Mouse (Mus musculus) midbrain, postnatal 0 days (tissue): ENCODE results near the gene Uap1. TPM values are rescaled to one million over a fixed set of nuclear protein-coding genes. Genes with fewer than 3 reads are reported as not detected.

Experiments
- ATAC-seq: fragments of 200-750 bp; cut with Nextera tagmentation; 2 replicates; pipeline ENCODE4 v1.8.0; 2017; ENCODE audit warnings: moderate number of reproducible peaks, mild to moderate bottlenecking, moderate TSS enrichment, moderate library complexity; ENCODE audit not compliant: low FRiP score
- DNase-seq: peaks from one replicate; pipeline ENCODE4 v3.0.0-alpha.2; 2015; ENCODE audit warnings: low spot score
- H3K27ac ChIP-seq: fragments of 300-500 bp; sonication (generic); 2 replicates; pipeline ENCODE4 v1.5.1; 2014; ENCODE audit warnings: low read depth, mild to moderate bottlenecking, low read length, mixed read lengths
- H3K27me3 ChIP-seq: fragments of 300-500 bp; sonication (generic); 2 replicates; pipeline ENCODE4 v1.6.1; 2014; ENCODE audit warnings: low read length, control low read depth, mixed read lengths; ENCODE audit not compliant: insufficient read depth
- H3K36me3 ChIP-seq: fragments of 300-500 bp; sonication (generic); 2 replicates; pipeline ENCODE4 v1.6.1; 2014; ENCODE audit warnings: low read length, control low read depth, mixed read lengths; ENCODE audit not compliant: insufficient read depth
- H3K4me1 ChIP-seq: fragments of 300-500 bp; sonication (generic); 2 replicates; pipeline ENCODE4 v1.6.1; 2014; ENCODE audit warnings: mild to moderate bottlenecking, control low read depth, antibody characterized with exemption, low read length, mixed read lengths; ENCODE audit not compliant: insufficient read depth
- H3K4me2 ChIP-seq: fragments of 300-500 bp; sonication (generic); 2 replicates; pipeline ENCODE4 v1.6.1; 2014; ENCODE audit warnings: low read depth, mild to moderate bottlenecking, low read length, mixed read lengths; ENCODE audit not compliant: poor library complexity, severe bottlenecking
- H3K4me3 ChIP-seq: fragments of 300-500 bp; sonication (generic); 2 replicates; pipeline ENCODE4 v1.5.1; 2014; ENCODE audit warnings: low read depth, mild to moderate bottlenecking, low read length, moderate library complexity
- H3K9ac ChIP-seq: fragments of 300-500 bp; sonication (generic); replicated peaks from 2 replicates; pipeline ENCODE4 v1.6.1; 2014; ENCODE audit warnings: mild to moderate bottlenecking, low read length, moderate library complexity, mixed read lengths; ENCODE audit not compliant: poor library complexity, severe bottlenecking
- H3K9me3 ChIP-seq: fragments of 300-500 bp; sonication (generic); 2 replicates; pipeline ENCODE4 v1.6.1; 2016; ENCODE audit warnings: low read length, control low read depth
- CTCF ChIP-seq: IDR thresholded peaks from 2 replicates; pipeline ENCODE4 v1.5.1; 2016; ENCODE audit warnings: antibody characterized with exemption, mild to moderate bottlenecking
- WGBS: fragments of 180-500 bp; shearing (Covaris S2); extraction: QIAGEN DNeasy Blood & Tissue Kit; methylation state at CpG from one replicate; pipeline ENCODE4 v1.1.7; 2014; 5-methylcytosine and 5-hydroxymethylcytosine counted together
- polyA plus RNA-seq: library from polyadenylated mRNA; unstranded; fragments of >200 nt; fragmentation: Nextera tagmentation; extraction: Ambion mirVana; gene quantifications from 2 replicates; pipeline ENCODE4 v1.2.1, GENCODE M21; 2015
- total RNA-seq: library from RNA; depleted of rRNA; stranded (reverse); fragments of >200 nt; gene quantifications from 2 replicates; pipeline ENCODE4 v1.2.3, GENCODE M21; 2014

Gene Uap1
- total and polyA plus RNA-seq, 2 experiments from 2014 or later = 38.6 to 59.0 TPM

DNA sequence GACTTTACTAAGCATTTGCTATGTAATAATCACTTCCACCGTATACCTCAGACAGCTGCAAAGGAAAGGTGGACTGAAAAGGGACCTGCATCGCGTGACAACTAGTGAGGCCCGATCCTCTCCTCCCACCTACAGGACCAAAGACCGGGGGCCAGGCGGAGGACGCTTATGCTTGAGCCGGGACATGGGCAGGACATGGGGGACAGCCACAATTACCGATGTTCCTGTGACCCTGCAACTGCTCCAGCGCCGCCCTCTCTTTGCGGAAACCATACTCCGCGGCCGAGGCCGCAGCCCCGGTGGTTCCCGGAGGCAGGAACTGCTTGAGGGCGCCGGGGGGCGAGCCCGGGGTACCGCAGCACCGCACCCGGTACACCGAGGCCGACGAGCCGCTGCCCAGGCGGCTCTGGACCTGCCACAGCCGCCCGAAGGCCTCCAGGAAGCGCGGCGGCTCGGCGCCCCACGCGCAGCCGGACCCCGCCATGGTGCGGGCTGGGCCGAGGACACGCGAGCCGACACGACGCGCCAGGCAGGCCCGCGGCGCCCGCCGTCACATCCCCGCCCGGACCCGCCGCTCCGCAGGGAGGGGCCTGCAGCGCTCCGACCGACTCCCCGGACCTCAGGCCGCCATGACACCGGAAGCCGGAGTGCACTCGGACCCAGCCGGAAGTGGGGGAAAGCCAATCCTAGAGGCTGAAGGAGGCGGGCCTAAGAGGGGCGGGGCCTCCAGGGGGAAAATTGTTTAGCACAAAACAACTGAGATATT, 40.2 kb upstream of the Uap1 start, which contains the start of gene Uhmk1:
TSS of gene Uhmk1 (minus strand) at position 641 of the 766 bp plus-strand sequence.
- Histone ChIP-seq H3K9me3 (no peaks in the 10 kb centered on the region), H3K27me3 (peaks cover 5% of the 10 kb centered on the region; the same call in 1 of the 2 replicates), H3K9ac (peak within 1 kb of the TSS; percentile 83), H3K36me3 (peaks cover 12% of the 10 kb centered on the region; the same call in 1 of the 2 replicates), H3K4me1 (no peaks in the 10 kb centered on the region), H3K4me2 (peak within 1 kb of the TSS; percentile 70), H3K27ac (peak within 1 kb of the TSS; percentile 75), H3K4me3 (peak within 1 kb of the TSS; percentile 85)
- no peak for TF ChIP-seq CTCF
- DNase-seq (peak; percentile 92), ATAC-seq (peak; percentile 98)
- WGBS = under 1% methylated on average over 48 of the region's 70 CpGs

DNA sequence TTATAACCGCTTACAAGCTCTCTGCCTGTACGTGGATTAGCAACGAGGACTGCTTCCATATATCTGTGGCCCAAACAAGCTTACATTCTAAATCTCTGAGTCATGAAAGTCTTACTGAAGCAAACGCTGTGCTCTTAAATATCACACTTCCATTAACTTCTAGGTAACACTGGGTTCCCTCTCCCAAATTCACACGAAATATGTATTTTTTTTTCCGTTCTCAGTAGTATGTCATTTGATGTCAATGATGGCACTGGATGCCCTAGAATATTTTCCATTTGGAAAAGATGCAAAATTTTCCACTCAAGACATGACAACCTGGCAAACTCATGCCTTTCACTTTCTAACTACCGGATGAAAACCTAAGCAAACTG, 39.6 kb upstream of the Uap1 start:
- Histone ChIP-seq H3K27ac (peak overlapping the region; percentile 75), H3K4me1 (no peaks in the 10 kb centered on the region), H3K4me2 (peak overlapping the region; percentile 70), H3K27me3 (peaks cover 5% of the 10 kb centered on the region; the same call in 1 of the 2 replicates), H3K9ac (peak overlapping the region; percentile 83), H3K4me3 (peak overlapping the region; percentile 85), H3K36me3 (peaks cover 15% of the 10 kb centered on the region), H3K9me3 (no peaks in the 10 kb centered on the region)
- ATAC-seq (no peak), DNase-seq (no peak)
- TF ChIP-seq CTCF = no peak
- 38% methylated on average over 7 of the region's 7 CpGs for WGBS

DNA sequence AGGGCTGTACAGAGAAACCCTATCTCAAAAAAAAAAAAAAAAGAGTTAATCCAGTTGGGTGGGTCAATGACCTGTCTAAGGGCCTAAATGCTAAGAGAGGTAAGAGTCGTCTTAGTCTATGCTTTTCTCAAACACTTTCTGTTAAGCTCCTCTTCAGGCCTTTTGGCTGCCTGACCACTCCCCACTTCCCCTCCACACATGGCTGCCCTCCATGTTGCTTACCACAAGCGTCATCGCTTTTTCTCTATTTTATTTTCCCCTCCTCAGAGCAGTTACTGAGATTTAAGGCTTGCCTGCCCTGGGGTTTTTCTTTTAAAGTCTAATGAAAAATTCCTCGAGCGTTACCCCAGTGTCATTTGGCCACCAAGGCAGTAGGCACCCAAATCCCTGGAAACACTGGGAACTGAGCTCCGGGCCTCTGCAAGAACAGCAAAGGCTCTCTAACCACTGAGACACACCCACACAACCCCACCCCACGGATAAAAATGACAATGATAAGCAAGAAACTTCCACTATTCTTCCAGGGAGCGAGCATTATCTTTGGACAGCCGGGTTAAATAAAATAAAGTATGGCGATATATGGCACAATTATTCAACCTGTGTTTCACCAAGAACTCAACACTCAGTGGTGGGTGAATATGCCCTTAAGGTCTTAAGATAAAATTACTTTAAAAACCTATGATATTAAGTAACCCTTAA, 38.6 kb upstream of the Uap1 start:
- no peak overlapping the region for H3K4me2 ChIP-seq
- H3K4me3 ChIP-seq = no peak overlapping the region
- H3K4me1 ChIP-seq = no peaks in the 10 kb centered on the region
- H3K27ac ChIP-seq = no peak overlapping the region
- ATAC-seq (no peak), DNase-seq (no peak)
- 92% methylated on average over 10 of the region's 10 CpGs for WGBS
- H3K9me3 ChIP-seq = no peaks in the 10 kb centered on the region
- H3K27me3 ChIP-seq = peaks cover 5% of the 10 kb centered on the region; the same call in 1 of the 2 replicates
- H3K9ac ChIP-seq = no peak overlapping the region
- TF ChIP-seq CTCF = no peak
- H3K36me3 ChIP-seq = peaks cover 23% of the 10 kb centered on the region

DNA sequence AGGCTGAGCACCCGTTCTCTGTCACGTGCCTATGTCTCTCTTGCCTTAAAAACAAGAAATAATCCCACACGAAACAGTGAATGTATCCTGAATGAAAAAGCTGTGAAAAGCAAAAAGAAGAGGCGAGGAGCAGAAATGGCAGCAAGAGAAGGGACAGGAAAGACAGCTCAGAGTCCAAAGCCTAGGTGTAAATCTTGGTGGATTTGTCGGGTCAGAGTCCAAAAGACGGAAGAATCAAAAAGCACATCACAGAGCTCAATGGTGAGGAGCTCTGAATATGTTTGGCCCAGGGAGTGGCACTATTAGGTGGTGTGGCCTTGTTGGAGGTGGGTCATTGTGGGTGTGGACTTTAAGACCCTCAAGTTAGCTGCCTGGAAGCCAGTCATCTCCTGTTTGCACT, 31.6 kb upstream of the Uap1 start:
- Histone ChIP-seq H3K27me3 (no peaks in the 10 kb centered on the region), H3K4me1 (no peaks in the 10 kb centered on the region), H3K9ac (no peak overlapping the region), H3K27ac (no peak overlapping the region), H3K9me3 (no peaks in the 10 kb centered on the region), H3K4me3 (no peak overlapping the region), H3K4me2 (no peak overlapping the region), H3K36me3 (peaks cover 43% of the 10 kb centered on the region)
- no peak for TF ChIP-seq CTCF
- DNase-seq = no peak
- 97% methylated on average over 6 of the region's 6 CpGs for WGBS
- ATAC-seq = no peak

DNA sequence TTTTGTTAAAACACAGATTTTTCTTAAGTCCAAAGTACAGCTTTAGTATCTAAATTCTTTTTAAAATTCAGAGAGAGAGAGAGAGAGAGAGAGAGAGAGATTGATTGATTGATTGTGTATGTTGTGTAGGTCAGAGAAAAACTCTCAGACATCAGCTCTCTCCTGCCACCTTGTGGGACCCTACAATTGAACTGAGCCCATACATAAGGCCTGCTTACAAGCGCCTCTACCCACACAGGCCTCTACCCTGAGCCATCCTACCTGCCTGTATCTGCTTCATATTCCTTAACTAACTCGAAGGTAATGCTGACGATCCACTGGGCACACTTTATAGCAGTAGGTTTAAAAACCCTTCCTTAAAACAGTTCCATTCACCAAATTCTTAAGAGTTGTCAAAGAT, 25.6 kb upstream of the Uap1 start:
- H3K4me2 ChIP-seq = no peak overlapping the region
- no peak overlapping the region for H3K9ac ChIP-seq
- peak; percentile 72 for TF ChIP-seq CTCF
- no peak overlapping the region for H3K4me3 ChIP-seq
- peaks cover 47% of the 10 kb centered on the region for H3K36me3 ChIP-seq
- ATAC-seq (no peak), DNase-seq (peak; percentile 44)
- no peaks in the 10 kb centered on the region for H3K4me1 ChIP-seq
- H3K27ac ChIP-seq = no peak overlapping the region
- H3K9me3 ChIP-seq = no peaks in the 10 kb centered on the region
- WGBS = 78% methylated on average over 3 of the region's 3 CpGs
- no peaks in the 10 kb centered on the region for H3K27me3 ChIP-seq

DNA sequence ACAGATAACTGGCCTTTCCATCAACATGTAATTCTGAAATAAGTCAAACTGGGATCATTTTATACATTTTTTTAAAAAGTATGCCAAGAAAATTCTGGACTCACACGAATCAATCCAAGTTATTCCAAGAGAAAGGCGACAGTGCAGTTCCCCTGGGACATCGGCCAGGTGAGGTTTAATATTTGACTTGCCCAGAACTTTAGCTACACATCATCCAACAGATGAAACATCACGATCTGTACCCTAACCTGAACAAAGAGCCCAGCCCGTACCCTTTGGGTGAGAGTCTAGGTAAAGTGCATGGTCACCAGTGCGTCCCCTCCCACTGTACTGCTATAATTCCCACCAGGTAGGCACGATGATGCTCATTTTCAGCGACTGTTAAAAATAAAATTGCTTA, 21.5 kb upstream of the Uap1 start:
- Histone ChIP-seq H3K9ac (no peak overlapping the region), H3K36me3 (peaks cover 55% of the 10 kb centered on the region), H3K9me3 (no peaks in the 10 kb centered on the region), H3K4me2 (no peak overlapping the region), H3K4me1 (no peaks in the 10 kb centered on the region), H3K27me3 (no peaks in the 10 kb centered on the region), H3K4me3 (no peak overlapping the region), H3K27ac (no peak overlapping the region)
- no peak for TF ChIP-seq CTCF
- 96% methylated on average over 8 of the region's 8 CpGs for whole genome bisulfite sequencing
- ATAC-seq = no peak
- no peak for DNase-seq
